Mouse (Mus musculus) hindbrain, embryonic 13.5 days (tissue): ENCODE data around the gene Lrtm2. TPM values are rescaled to one million over a fixed set of nuclear protein-coding genes. Genes with fewer than 3 reads are reported as not detected.

ENCODE experiments used
- ATAC-seq: fragments of 200-750 bp; cut with Nextera tagmentation; 2 replicates; pipeline ENCODE4 v1.8.0; 2017; ENCODE audit warnings: moderate TSS enrichment; ENCODE audit not compliant: low FRiP score
- H3K27ac ChIP-seq: fragments of 300-500 bp; sonication (generic); 2 replicates; pipeline ENCODE4 v1.5.1; 2015; ENCODE audit warnings: inconsistent platforms, mild to moderate bottlenecking, moderate library complexity
- H3K27me3 ChIP-seq: fragments of 300-500 bp; sonication (generic); 2 replicates; pipeline ENCODE4 v1.6.1; 2015; ENCODE audit warnings: mild to moderate bottlenecking, inconsistent platforms
- H3K36me3 ChIP-seq: fragments of 300-500 bp; sonication (generic); 2 replicates; pipeline ENCODE4 v1.6.1; 2015; ENCODE audit warnings: mild to moderate bottlenecking, inconsistent platforms
- H3K4me1 ChIP-seq: fragments of 300-500 bp; sonication (generic); replicated peaks from 2 replicates; pipeline ENCODE4 v1.6.1; 2015; ENCODE audit warnings: inconsistent platforms
- H3K4me2 ChIP-seq: fragments of 300-500 bp; sonication (generic); 2 replicates; pipeline ENCODE4 v1.6.1; 2015; ENCODE audit warnings: inconsistent platforms, mild to moderate bottlenecking, moderate library complexity
- H3K4me3 ChIP-seq: fragments of 300-500 bp; sonication (generic); 2 replicates; pipeline ENCODE4 v1.5.1; 2015; ENCODE audit warnings: mild to moderate bottlenecking, inconsistent platforms
- H3K9ac ChIP-seq: fragments of 300-500 bp; sonication (generic); 2 replicates; pipeline ENCODE4 v1.6.1; 2015; ENCODE audit warnings: mild to moderate bottlenecking, inconsistent platforms
- H3K9me3 ChIP-seq: fragments of 300-500 bp; sonication (generic); 2 replicates; pipeline ENCODE4 v1.6.1; 2016; ENCODE audit warnings: inconsistent platforms
- WGBS: fragments of 180-500 bp; shearing (Covaris S2); methylation state at CpG from one replicate; pipeline ENCODE4 v1.1.7; 2015; 5-methylcytosine and 5-hydroxymethylcytosine counted together
- polyA plus RNA-seq: library from polyadenylated mRNA; unstranded; fragments of >200 nt; fragmentation: Nextera tagmentation; extraction: Ambion mirVana; gene quantifications from 2 replicates; pipeline ENCODE4 v1.2.1, GENCODE M21; 2015

Lrtm2 gene
- polyA plus RNA-seq, 1 experiment from 2014 or later = 5.1 TPM

DNA sequence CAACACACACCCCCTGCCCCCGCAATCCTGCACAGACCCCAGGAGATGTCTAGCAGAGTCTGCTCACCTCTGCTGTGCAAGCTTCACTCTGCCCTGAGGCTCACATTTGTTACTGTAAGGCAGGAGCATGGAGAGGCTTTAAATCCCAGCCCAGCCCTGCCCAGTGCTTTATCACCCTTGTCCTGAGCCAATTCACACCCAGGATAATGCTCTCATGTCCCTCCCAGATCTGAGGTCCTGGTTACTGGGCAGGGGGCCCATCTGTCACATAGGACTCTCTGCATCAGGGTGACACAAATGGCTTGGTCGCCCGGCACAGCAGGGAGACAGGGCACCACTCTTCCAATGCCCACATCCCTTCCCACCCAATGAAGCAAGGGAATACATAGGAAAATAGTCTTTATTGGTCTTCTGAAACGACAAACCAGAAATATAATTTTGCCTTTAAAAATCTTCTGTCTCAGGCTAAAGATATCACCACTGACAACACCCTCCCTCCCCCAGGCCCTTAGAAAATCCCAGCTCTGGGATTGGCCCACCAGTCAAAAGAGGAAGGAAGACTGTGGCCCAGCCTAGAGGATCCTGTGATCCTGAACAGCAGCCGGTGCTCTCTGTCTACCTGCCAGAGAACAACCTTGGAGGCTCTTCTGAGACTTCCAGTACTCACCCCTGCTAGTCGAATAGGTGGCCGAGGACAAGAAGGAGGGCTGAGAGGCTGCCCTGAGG, 15.7 kb downstream of the Lrtm2 start:
- no peak overlapping the region for H3K4me3 ChIP-seq
- no peaks in the 10 kb centered on the region for H3K9me3 ChIP-seq
- H3K27me3 ChIP-seq = no peaks in the 10 kb centered on the region
- no peak overlapping the region for H3K4me2 ChIP-seq
- 60% methylated on average over 7 of the region's 7 CpGs for WGBS
- H3K4me1 ChIP-seq = peaks cover 41% of the 10 kb centered on the region
- no peak for ATAC-seq
- H3K9ac ChIP-seq = no peak overlapping the region
- peaks cover 7% of the 10 kb centered on the region for H3K36me3 ChIP-seq
- peak overlapping the region; percentile 30; the same call in 1 of the 2 replicates for H3K27ac ChIP-seq

GRCm38 (mm10) chr6:119313588-119314375, 16.8 kb downstream of the Lrtm2 start:
- WGBS = 50% methylated on average over 13 of the region's 14 CpGs
- H3K27ac ChIP-seq = peak overlapping the region; percentile 72
- no peak overlapping the region for H3K4me2 ChIP-seq
- H3K9ac ChIP-seq = no peak overlapping the region
- H3K36me3 ChIP-seq = peaks cover 7% of the 10 kb centered on the region
- H3K9me3 ChIP-seq = no peaks in the 10 kb centered on the region
- no peak overlapping the region for H3K4me3 ChIP-seq
- peak; percentile 71 for ATAC-seq
- H3K4me1 ChIP-seq = peaks cover 40% of the 10 kb centered on the region
- no peaks in the 10 kb centered on the region for H3K27me3 ChIP-seq

GRCm38 (mm10) chr6:119313096-119313495, 17.5 kb downstream of the Lrtm2 start:
- ATAC-seq = no peak
- Histone ChIP-seq H3K27me3 (no peaks in the 10 kb centered on the region), H3K4me3 (no peak overlapping the region), H3K9me3 (no peaks in the 10 kb centered on the region), H3K4me2 (no peak overlapping the region), H3K9ac (no peak overlapping the region), H3K27ac (peak overlapping the region; percentile 72), H3K4me1 (peaks cover 40% of the 10 kb centered on the region), H3K36me3 (peaks cover 7% of the 10 kb centered on the region)
- WGBS = 68% methylated on average over 3 of the region's 3 CpGs

DNA sequence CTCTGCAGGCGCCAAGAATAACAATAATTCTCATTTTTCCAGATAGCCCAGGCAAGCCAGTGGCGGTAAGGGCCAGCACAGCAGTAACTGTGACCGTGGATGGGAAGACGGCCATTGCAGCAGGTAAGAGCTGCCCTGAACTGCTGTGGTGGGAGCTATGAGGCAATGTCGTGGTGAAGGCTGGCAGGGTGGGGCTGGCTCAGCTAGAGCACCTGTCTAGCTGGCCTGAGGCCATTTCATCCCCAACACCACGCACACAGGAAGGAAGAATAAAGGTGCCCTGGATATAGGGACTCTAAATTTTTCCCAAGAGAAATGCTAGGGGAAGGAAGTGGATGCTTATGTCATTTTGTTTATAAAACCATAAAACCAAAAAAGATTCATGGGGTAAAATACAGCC, 18.2 kb downstream of the Lrtm2 start:
- H3K4me1 ChIP-seq = peaks cover 38% of the 10 kb centered on the region
- H3K9ac ChIP-seq = no peak overlapping the region
- peaks cover 7% of the 10 kb centered on the region for H3K36me3 ChIP-seq
- H3K4me3 ChIP-seq = no peak overlapping the region
- H3K4me2 ChIP-seq = no peak overlapping the region
- ATAC-seq = no peak
- no peak overlapping the region for H3K27ac ChIP-seq
- 88% methylated on average over 6 of the region's 6 CpGs for WGBS
- H3K27me3 ChIP-seq = no peaks in the 10 kb centered on the region
- no peaks in the 10 kb centered on the region for H3K9me3 ChIP-seq

GRCm38 (mm10) chr6:119310176-119310575, 20.4 kb downstream of the Lrtm2 start:
- no peaks in the 10 kb centered on the region for H3K27me3 ChIP-seq
- no peak for ATAC-seq
- H3K36me3 ChIP-seq = no peaks in the 10 kb centered on the region
- peaks cover 35% of the 10 kb centered on the region for H3K4me1 ChIP-seq
- WGBS = 56% methylated on average over 9 of the region's 9 CpGs
- no peaks in the 10 kb centered on the region for H3K9me3 ChIP-seq
- no peak overlapping the region for H3K9ac ChIP-seq
- H3K27ac ChIP-seq = no peak overlapping the region
- no peak overlapping the region for H3K4me3 ChIP-seq
- no peak overlapping the region for H3K4me2 ChIP-seq

DNA sequence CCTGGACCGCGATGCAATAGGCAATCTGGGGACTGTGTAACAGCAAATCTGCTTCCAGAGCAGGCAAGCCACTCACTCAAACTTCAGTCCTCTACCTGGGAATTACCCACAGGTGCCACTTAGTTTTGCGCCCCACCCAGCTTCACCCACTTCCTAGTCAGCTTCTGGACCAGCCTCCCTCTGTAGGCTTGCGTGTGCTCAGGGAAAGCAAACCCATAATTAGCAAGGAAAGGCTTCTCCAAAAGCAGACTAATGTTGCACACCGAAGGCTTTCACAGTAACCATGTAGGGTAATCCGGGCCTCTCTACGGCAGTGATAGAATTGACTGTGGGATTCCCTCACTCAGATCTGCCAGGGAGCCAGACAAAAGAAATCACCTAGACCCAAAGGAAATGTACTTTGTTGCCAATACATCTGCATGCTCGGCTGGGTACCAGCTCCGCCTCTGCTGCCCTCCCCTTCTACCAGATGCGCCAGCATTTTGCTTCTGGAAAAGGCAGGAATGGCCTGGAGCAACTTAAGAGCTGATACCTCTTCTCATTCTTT, 22.6 kb downstream of the Lrtm2 start:
- ATAC-seq = no peak
- Histone ChIP-seq H3K9ac (no peak overlapping the region), H3K9me3 (no peaks in the 10 kb centered on the region), H3K27me3 (no peaks in the 10 kb centered on the region), H3K36me3 (no peaks in the 10 kb centered on the region), H3K4me3 (no peak overlapping the region), H3K27ac (peak overlapping the region; percentile 24; the same call in 1 of the 2 replicates), H3K4me2 (no peak overlapping the region), H3K4me1 (peaks cover 12% of the 10 kb centered on the region)
- 53% methylated on average over 10 of the region's 10 CpGs for WGBS

GRCm38 (mm10) chr6:119303331-119303730, 27.2 kb downstream of the Lrtm2 start:
- Histone ChIP-seq H3K4me3 (no peak overlapping the region), H3K9ac (no peak overlapping the region), H3K4me1 (0 out of 2 replicates have a peak, but pooled peaks cover 5% of the 10 kb centered on the region), H3K27ac (no peak overlapping the region), H3K27me3 (no peaks in the 10 kb centered on the region), H3K36me3 (no peaks in the 10 kb centered on the region), H3K4me2 (no peak overlapping the region), H3K9me3 (no peaks in the 10 kb centered on the region)
- no peak for ATAC-seq
- 91% methylated on average over 6 of the region's 6 CpGs for WGBS

DNA sequence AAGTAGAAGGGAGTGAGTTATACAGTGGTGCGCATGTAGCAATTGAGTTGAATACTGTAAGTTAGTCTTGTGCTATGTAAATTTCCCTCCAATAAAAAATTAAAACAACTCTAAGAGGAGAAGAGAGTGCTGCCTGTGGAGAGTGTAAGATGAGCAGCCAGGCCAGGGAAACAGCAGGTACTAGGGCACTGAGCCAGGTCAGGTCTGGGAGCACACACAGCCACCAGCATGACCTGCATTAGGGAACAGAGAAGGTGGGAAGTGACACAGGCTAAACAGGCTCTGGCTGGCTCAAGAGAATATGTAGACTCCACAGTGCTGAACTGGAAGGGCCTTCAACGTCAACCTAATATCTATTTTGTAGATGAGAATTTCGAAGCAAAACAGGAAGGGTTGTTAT, 29.3 kb downstream of the Lrtm2 start:
- WGBS = 94% methylated on average over 3 of the region's 3 CpGs
- H3K9me3 ChIP-seq = no peaks in the 10 kb centered on the region
- H3K4me2 ChIP-seq = no peak overlapping the region
- H3K27ac ChIP-seq = no peak overlapping the region
- no peaks in the 10 kb centered on the region for H3K4me1 ChIP-seq
- H3K27me3 ChIP-seq = no peaks in the 10 kb centered on the region
- no peak for ATAC-seq
- no peak overlapping the region for H3K4me3 ChIP-seq
- H3K36me3 ChIP-seq = no peaks in the 10 kb centered on the region
- no peak overlapping the region for H3K9ac ChIP-seq

- WGBS = 77% methylated on average over 9 of the region's 9 CpGs
- no peaks in the 10 kb centered on the region for H3K36me3 ChIP-seq
- no peak overlapping the region for H3K9ac ChIP-seq
- no peak for ATAC-seq
- H3K27me3 ChIP-seq = no peaks in the 10 kb centered on the region
- H3K4me2 ChIP-seq = no peak overlapping the region
- H3K4me3 ChIP-seq = no peak overlapping the region
- peaks cover 31% of the 10 kb centered on the region for H3K4me1 ChIP-seq
- no peaks in the 10 kb centered on the region; the same call in 1 of the 2 replicates for H3K9me3 ChIP-seq
- H3K27ac ChIP-seq = no peak overlapping the region
Measured at GRCm38 (mm10) chr6:119280761-119281160, 49.8 kb downstream of the Lrtm2 start.

GRCm38 (mm10) chr6:119276713-119277112, 53.9 kb downstream of the Lrtm2 start:
- Histone ChIP-seq H3K9ac (no peak overlapping the region), H3K4me2 (no peak overlapping the region), H3K4me1 (peaks cover 25% of the 10 kb centered on the region), H3K36me3 (no peaks in the 10 kb centered on the region), H3K4me3 (no peak overlapping the region), H3K9me3 (no peaks in the 10 kb centered on the region), H3K27me3 (no peaks in the 10 kb centered on the region), H3K27ac (no peak overlapping the region)
- ATAC-seq = no peak
- WGBS = 91% methylated on average over 2 of the region's 2 CpGs
